In the genomic region with DNA sequence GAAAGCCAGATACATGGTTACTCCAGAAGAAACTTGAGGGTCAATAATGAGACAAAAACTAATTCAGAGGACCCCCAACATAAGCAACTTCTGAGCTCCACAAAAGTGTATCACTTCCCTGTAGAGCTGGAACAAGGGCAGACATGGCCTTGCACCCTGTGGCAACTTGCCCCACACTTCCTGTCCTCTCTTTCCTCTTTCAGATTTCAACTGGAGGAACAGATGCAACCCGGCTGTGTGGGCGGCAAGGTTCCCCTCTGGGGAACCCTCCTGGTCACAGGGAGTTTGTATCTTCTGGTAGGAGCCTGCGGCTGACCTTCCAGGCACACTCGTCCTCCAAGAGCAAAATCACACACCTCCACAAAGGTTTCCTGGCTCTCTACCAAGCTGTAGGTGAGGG, we compare ENCODE assay signal across 14 mouse cellular contexts. TPM values are rescaled to one million over a fixed set of nuclear protein-coding genes. Genes with fewer than 3 reads are reported as not detected.
DNase-seq lines count a peak whose midpoint lies in the region; ATAC-seq and TF ChIP-seq lines count a peak whose summit lies in the region.
"Had no signal": no experiment of that assay in that cellular context is flagged by ENCODE, and none has a peak within 500 bp of the region (broad histone marks: within the 10 kb centered on the region; RNA-seq: fewer than 3 reads in every experiment).

No protein-coding gene starts in this region.

- WGBS in lung, postnatal 0 days = 52% methylated on average over 4 of the region's 4 CpGs
- WGBS in hindbrain, embryonic 13.5 days = 88% methylated on average over 4 of the region's 4 CpGs

- ATAC-seq in lung, postnatal 0 days = no peak
- peak; percentile 60 for ATAC-seq in neutrophil, adult 5-6 weeks (ENCODE audit: extremely low read depth, insufficient number of reproducible peaks, low FRiP score, poor library complexity, severe bottlenecking)
- no peak for ATAC-seq in hindbrain, embryonic 13.5 days (ENCODE audit: low FRiP score)

- no peak for TF ChIP-seq CTCF in gastrocnemius, adult 2 months (IDR thresholded peaks at IDR 0.05)
- TF ChIP-seq CTCF in lung, postnatal 0 days (IDR thresholded peaks at IDR 0.05) = no peak

- no peaks in the 10 kb centered on the region for H3K9me3 ChIP-seq in lung, postnatal 0 days (ENCODE audit: low read length)
- H3K9me3 ChIP-seq in hindbrain, embryonic 13.5 days = no peaks in the 10 kb centered on the region
- H3K9me3 ChIP-seq: embryonic facial prominence, embryonic 13.5 days; limb, embryonic 13.5 days had no signal

- H3K4me2 ChIP-seq in lung, postnatal 0 days (replicated peaks; ENCODE audit: low read depth, low read length) = no peak overlapping the region
- H3K4me2 ChIP-seq in hindbrain, embryonic 13.5 days = no peak overlapping the region
- H3K4me2 ChIP-seq: embryonic facial prominence, embryonic 13.5 days; limb, embryonic 13.5 days had no signal

- no peak overlapping the region for H3K27ac ChIP-seq in gastrocnemius, adult 2 months
- no peak overlapping the region for H3K27ac ChIP-seq in lung, postnatal 0 days (ENCODE audit: low read length)
- no peak overlapping the region for H3K27ac ChIP-seq in hindbrain, embryonic 13.5 days
- H3K27ac ChIP-seq: embryonic facial prominence, embryonic 13.5 days; limb, embryonic 13.5 days had no signal

- H3K36me3 ChIP-seq in lung, postnatal 0 days (ENCODE audit: insufficient read depth, low read length) = no peaks in the 10 kb centered on the region
- no peaks in the 10 kb centered on the region for H3K36me3 ChIP-seq in hindbrain, embryonic 13.5 days
- H3K36me3 ChIP-seq: embryonic facial prominence, embryonic 13.5 days; limb, embryonic 13.5 days had no signal

- H3K27me3 ChIP-seq in lung, postnatal 0 days (replicated peaks; ENCODE audit: insufficient read depth, low read length) = no peaks in the 10 kb centered on the region
- no peaks in the 10 kb centered on the region for H3K27me3 ChIP-seq in hindbrain, embryonic 13.5 days
- H3K27me3 ChIP-seq: embryonic facial prominence, embryonic 13.5 days; limb, embryonic 13.5 days had no signal

- intact Hi-C loops in gastrocnemius, adult 2 months (cut with DNase I) = loop anchor here (10.0 kb wide), 1 partner anchor 260 kb away; a partner anchor contains a TSS

- TF ChIP-seq EP300 in lung, postnatal 0 days (IDR thresholded peaks at IDR 0.05) = no peak

- DNase-seq in gastrocnemius, adult 2 months = peak; percentile 30
- DNase-seq in gastrocnemius, postnatal 10 days = no peak
- DNase-seq in right cerebral cortex, postnatal 10 days (ENCODE audit: low spot score in 2 of 2) = peak; percentile 46 to 51
- DNase-seq in right cerebral cortex, postnatal 4 days = no peak
- peak; percentile 27 for DNase-seq in lung, postnatal 0 days (ENCODE audit: low spot score)
- no peak for DNase-seq in urinary bladder, adult 2 months (ENCODE audit: low spot score)
- DNase-seq: cerebellum, postnatal 25 days; kidney, postnatal 10 days; thymus, adult 2 months had no signal

- no peak overlapping the region for H3K9ac ChIP-seq in lung, postnatal 0 days (replicated peaks; ENCODE audit: low read depth)
- H3K9ac ChIP-seq in hindbrain, embryonic 13.5 days = no peak overlapping the region
- H3K9ac ChIP-seq: embryonic facial prominence, embryonic 13.5 days; limb, embryonic 13.5 days had no signal

- H3K4me3 ChIP-seq in gastrocnemius, adult 2 months = no peak overlapping the region
- no peak overlapping the region for H3K4me3 ChIP-seq in lung, postnatal 0 days (ENCODE audit: low read depth, low read length)
- no peak overlapping the region for H3K4me3 ChIP-seq in hindbrain, embryonic 13.5 days
- H3K4me3 ChIP-seq: embryonic facial prominence, embryonic 13.5 days; limb, embryonic 13.5 days had no signal

- no peaks in the 10 kb centered on the region for H3K4me1 ChIP-seq in lung, postnatal 0 days (ENCODE audit: insufficient read depth, low read depth, low read length)
- H3K4me1 ChIP-seq in hindbrain, embryonic 13.5 days (replicated peaks) = no peaks in the 10 kb centered on the region

RNA-seq across cellular contexts. Expression of a gene that starts 7.2 kb away (rescaled TPM):
- 10 to 100 TPM in 1 of 2 experiments, 1 to 10 TPM in 1; 7.4 to 10.5 TPM for total RNA-seq in gastrocnemius, adult 2 months (2021)
- total RNA-seq in gastrocnemius, postnatal 10 days (2021) = 10 to 100 TPM; 19.4 to 19.7 TPM
- polyA plus RNA-seq in lung, postnatal 0 days (2015; fragmentation: Nextera tagmentation; extraction: Ambion mirVana) = 23.2 and 24.7 TPM in 2 replicates
- 0.49 and 0.58 TPM in 2 replicates for total RNA-seq in neutrophil, adult 5-6 weeks (2017)
- polyA plus RNA-seq in hindbrain, embryonic 13.5 days (2015; fragmentation: Nextera tagmentation; extraction: Ambion mirVana) = 0.10 and 0.25 TPM in 2 replicates
- polyA plus RNA-seq in urinary bladder, adult 2 months (2012; rRNA removed) = 74.5 and 121 TPM in 2 replicates

RNA-seq across cellular contexts. Expression of a gene that starts 12.1 kb away (rescaled TPM):
- total RNA-seq in gastrocnemius, adult 2 months (2021) = under 1 TPM; 0.28 to 0.61 TPM
- 1 to 10 TPM in 1 of 2 experiments, under 1 TPM in 1; 0.82 to 1.2 TPM for total RNA-seq in gastrocnemius, postnatal 10 days (2021)
- polyA plus RNA-seq in lung, postnatal 0 days (2015; fragmentation: Nextera tagmentation; extraction: Ambion mirVana) = 1.5 and 2.2 TPM in 2 replicates
- total RNA-seq in neutrophil, adult 5-6 weeks (2017) = 1.9 and 2.5 TPM in 2 replicates
- polyA plus RNA-seq in hindbrain, embryonic 13.5 days (2015; fragmentation: Nextera tagmentation; extraction: Ambion mirVana) = 0.32 TPM in 2 replicates
- polyA plus RNA-seq in urinary bladder, adult 2 months (2012; rRNA removed) = 5.0 and 6.3 TPM in 2 replicates

RNA-seq across cellular contexts. Expression of a gene that starts 37.1 kb away (rescaled TPM):
- 10 to 100 TPM; 19.8 to 21.9 TPM for total RNA-seq in gastrocnemius, adult 2 months (2021)
- 10 to 100 TPM; 43.3 to 51.5 TPM for total RNA-seq in gastrocnemius, postnatal 10 days (2021)
- 18.7 and 18.8 TPM in 2 replicates for polyA plus RNA-seq in lung, postnatal 0 days (2015; fragmentation: Nextera tagmentation; extraction: Ambion mirVana)
- total RNA-seq in neutrophil, adult 5-6 weeks (2017) = not detected in 2 replicates
- polyA plus RNA-seq in hindbrain, embryonic 13.5 days (2015; fragmentation: Nextera tagmentation; extraction: Ambion mirVana) = 0.52 and 1.1 TPM in 2 replicates
- polyA plus RNA-seq in urinary bladder, adult 2 months (2012; rRNA removed) = 327 and 369 TPM in 2 replicates
- polyA plus RNA-seq: forebrain, embryonic 11.5 days had no signal

RNA-seq across cellular contexts. Expression of a gene that starts 40.4 kb away (rescaled TPM):
- under 1 TPM; 0.36 to 0.64 TPM for total RNA-seq in gastrocnemius, adult 2 months (2021)
- 1 to 10 TPM; 1.5 to 1.8 TPM for total RNA-seq in gastrocnemius, postnatal 10 days (2021)
- 0.31 and 0.88 TPM in 2 replicates for polyA plus RNA-seq in lung, postnatal 0 days (2015; fragmentation: Nextera tagmentation; extraction: Ambion mirVana)
- not detected in 2 replicates for total RNA-seq in neutrophil, adult 5-6 weeks (2017)
- polyA plus RNA-seq in hindbrain, embryonic 13.5 days (2015; fragmentation: Nextera tagmentation; extraction: Ambion mirVana) = 73.7 and 80.0 TPM in 2 replicates
- 1.4 and 1.6 TPM in 2 replicates for polyA plus RNA-seq in urinary bladder, adult 2 months (2012; rRNA removed)

Comparison
In these comparisons a context has a peak if more than half of its experiments do, and no peak if none do; other contexts are left out.
1. DNase-seq: peak in gastrocnemius, adult 2 months (single experiment), right cerebral cortex, postnatal 10 days (2 of 2) and lung, postnatal 0 days (single experiment); none in gastrocnemius, postnatal 10 days (single experiment), right cerebral cortex, postnatal 4 days (single experiment) and urinary bladder, adult 2 months (single experiment).
2. RNA of a gene that starts 37.1 kb away (total RNA-seq): 43.3 to 51.5 TPM in gastrocnemius, postnatal 10 days and 19.8 to 21.9 TPM in gastrocnemius, adult 2 months; not detected in neutrophil, adult 5-6 weeks; every median in the first group is over 10 times any median in the second.